Mouse (Mus musculus) erythroblast, adult 5-6 weeks (primary cell): Measurements from ENCODE around the gene 1700008O03Rik. TPM values are rescaled to one million over a fixed set of nuclear protein-coding genes. Genes with fewer than 3 reads are reported as not detected.

ENCODE experiments used
- ATAC-seq: replicated peaks from 2 replicates; pipeline ENCODE4 v1.8.0; 2016; ENCODE audit warnings: moderate number of reproducible peaks, mild to moderate bottlenecking, moderate TSS enrichment, inconsistent platforms; ENCODE audit not compliant: poor library complexity, low FRiP score, severe bottlenecking
- total RNA-seq, 2 experiments: library from RNA; stranded (forward) in 1 of 2; stranded (reverse) in 1 of 2; fragments of 150-400 nt in 1 of 2; fragments of 200-764, 138-1000 nt in 1 of 2; gene quantifications; 2 replicates each; pipeline versions ENCODE4 v1.2.3 to v1.2.4; 2015 to 2017; ENCODE audit warnings: low replicate concordance in 2 of 2

1700008O03Rik gene
- total RNA-seq (2015; ENCODE audit: low replicate concordance) = not detected in 2 replicates
- total RNA-seq (2017; ENCODE audit: low replicate concordance) = not detected in 2 replicates

GRCm38 (mm10) chr7:44385720-44386119 is at the start of gene 1700008O03Rik:
TSS of gene 1700008O03Rik (minus strand) at chr7:44385820.
- ATAC-seq = no peak

- no peak for ATAC-seq
Observed at GRCm38 (mm10) chr7:44434089-44434488, 48.5 kb upstream of the 1700008O03Rik start.

- ATAC-seq = no peak
Observed at GRCm38 (mm10) chr7:44433371-44433770, 47.8 kb upstream of the 1700008O03Rik start.

- ATAC-seq = no peak
Observed at GRCm38 (mm10) chr7:44432550-44432949, 46.9 kb upstream of the 1700008O03Rik start.

GRCm38 (mm10) chr7:44429534-44430488 is 44.2 kb upstream of the 1700008O03Rik start:
- no peak for ATAC-seq

GRCm38 (mm10) chr7:44428968-44429521 is 43.4 kb upstream of the 1700008O03Rik start, which contains the start of gene Lrrc4b:
TSS of gene Lrrc4b (plus strand) at chr7:44429018.
- no peak for ATAC-seq

GRCm38 (mm10) chr7:44428171-44428950 is 42.7 kb upstream of the 1700008O03Rik start:
- no peak for ATAC-seq

GRCm38 (mm10) chr7:44427666-44428065 is 42.0 kb upstream of the 1700008O03Rik start:
- ATAC-seq = no peak

GRCm38 (mm10) chr7:44413307-44413706 is 27.7 kb upstream of the 1700008O03Rik start:
- ATAC-seq = no peak

GRCm38 (mm10) chr7:44411144-44411543 is 25.5 kb upstream of the 1700008O03Rik start:
- no peak for ATAC-seq

GRCm38 (mm10) chr7:44406015-44406355 is 20.4 kb upstream of the 1700008O03Rik start:
- ATAC-seq = 0 out of 2 replicates have a peak, but pooled peaks have one; percentile 30

- peak; percentile 58; the same call in 1 of the 2 replicates for ATAC-seq
Observed at GRCm38 (mm10) chr7:44405346-44406014, 19.9 kb upstream of the 1700008O03Rik start.

- ATAC-seq = no peak
Observed at GRCm38 (mm10) chr7:44401673-44402072, 16.1 kb upstream of the 1700008O03Rik start.

GRCm38 (mm10) chr7:44398570-44398969 is 12.9 kb upstream of the 1700008O03Rik start:
- 0 out of 2 replicates have a peak, but pooled peaks have one; percentile 52 for ATAC-seq

- no peak for ATAC-seq
Observed at GRCm38 (mm10) chr7:44393284-44393683, 7.7 kb upstream of the 1700008O03Rik start.

- no peak for ATAC-seq
Observed at GRCm38 (mm10) chr7:44392341-44392740, 6.7 kb upstream of the 1700008O03Rik start.

- ATAC-seq = no peak
Observed at GRCm38 (mm10) chr7:44391831-44392230, 6.2 kb upstream of the 1700008O03Rik start.

GRCm38 (mm10) chr7:44384716-44385059 is 932 bp downstream of the 1700008O03Rik start:
- no peak for ATAC-seq

GRCm38 (mm10) chr7:44383980-44384715 is 1.5 kb downstream of the 1700008O03Rik start, which contains the start of gene Syt3:
TSS of gene Syt3 (plus strand) at chr7:44384102.
- 0 out of 2 replicates have a peak, but pooled peaks have one; percentile 58 for ATAC-seq
